Mouse (Mus musculus): ENCODE measurements around the gene Hist3h2ba.

The Hist3h2ba gene

DNA sequence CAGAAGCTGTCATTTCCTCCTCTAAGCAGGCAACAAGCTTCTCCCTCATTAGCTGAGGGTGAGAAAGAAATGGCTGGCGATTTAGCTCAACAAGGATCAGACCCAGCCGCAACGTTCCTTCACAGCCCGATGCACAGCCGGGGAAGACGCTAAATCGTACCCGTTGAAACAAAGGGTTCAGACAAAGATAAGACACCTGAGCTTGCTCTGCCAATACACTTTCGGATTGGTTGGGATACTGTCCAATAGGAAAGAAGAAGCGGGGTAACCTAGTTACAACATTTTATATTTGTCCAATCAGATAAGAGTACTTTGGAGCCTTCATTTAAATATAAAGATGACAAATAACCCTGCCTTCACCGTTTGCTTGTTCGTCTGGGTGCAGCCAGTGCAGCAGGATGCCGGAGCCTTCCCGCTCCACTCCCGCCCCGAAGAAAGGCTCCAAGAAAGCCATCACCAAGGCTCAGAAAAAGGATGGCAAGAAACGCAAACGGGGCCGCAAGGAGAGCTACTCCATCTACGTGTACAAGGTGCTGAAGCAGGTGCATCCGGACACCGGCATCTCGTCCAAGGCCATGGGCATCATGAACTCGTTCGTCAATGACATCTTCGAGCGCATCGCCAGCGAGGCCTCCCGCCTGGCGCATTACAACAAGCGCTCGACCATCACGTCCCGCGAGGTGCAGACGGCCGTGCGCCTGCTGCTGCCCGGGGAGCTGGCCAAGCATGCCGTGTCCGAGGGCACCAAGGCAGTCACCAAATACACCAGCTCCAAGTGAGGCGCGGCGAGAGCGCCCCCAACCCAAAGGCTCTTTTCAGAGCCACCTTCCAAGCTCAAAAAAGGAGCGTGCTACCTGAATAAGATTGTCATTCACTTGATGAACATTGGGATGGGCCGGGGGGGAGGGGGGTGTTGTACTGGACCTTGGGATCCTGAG is at the start of gene Hist3h2ba:
Gene Hist3h2ba, plus strand, starts transcription at position 379 of the 938 bp plus-strand sequence.
- DNase-seq (ENCODE audit: low read depth, low spot score): peak; percentile 65

DNA sequence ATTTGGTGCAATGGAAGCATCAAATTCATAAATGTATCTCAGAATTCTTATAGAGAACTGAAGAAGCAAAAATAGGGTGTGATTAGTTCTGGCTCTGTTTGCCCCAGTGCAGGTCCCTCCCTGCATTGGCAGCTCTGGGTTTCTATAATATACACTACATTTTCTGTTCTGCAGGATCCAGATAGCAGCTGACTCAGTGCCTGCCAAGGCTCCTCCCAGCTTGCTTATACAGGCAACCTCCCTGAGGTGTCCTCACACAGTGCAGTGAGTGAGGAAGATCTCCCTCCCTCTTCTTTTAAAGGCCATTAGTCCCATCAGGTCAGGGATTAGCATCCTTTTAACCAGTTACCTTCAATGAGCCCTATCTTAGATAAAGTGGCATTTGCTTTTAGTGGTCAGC is 47.6 kb upstream of the Hist3h2ba start:
- no peak for DNase-seq (ENCODE audit: low read depth, low spot score)

DNA sequence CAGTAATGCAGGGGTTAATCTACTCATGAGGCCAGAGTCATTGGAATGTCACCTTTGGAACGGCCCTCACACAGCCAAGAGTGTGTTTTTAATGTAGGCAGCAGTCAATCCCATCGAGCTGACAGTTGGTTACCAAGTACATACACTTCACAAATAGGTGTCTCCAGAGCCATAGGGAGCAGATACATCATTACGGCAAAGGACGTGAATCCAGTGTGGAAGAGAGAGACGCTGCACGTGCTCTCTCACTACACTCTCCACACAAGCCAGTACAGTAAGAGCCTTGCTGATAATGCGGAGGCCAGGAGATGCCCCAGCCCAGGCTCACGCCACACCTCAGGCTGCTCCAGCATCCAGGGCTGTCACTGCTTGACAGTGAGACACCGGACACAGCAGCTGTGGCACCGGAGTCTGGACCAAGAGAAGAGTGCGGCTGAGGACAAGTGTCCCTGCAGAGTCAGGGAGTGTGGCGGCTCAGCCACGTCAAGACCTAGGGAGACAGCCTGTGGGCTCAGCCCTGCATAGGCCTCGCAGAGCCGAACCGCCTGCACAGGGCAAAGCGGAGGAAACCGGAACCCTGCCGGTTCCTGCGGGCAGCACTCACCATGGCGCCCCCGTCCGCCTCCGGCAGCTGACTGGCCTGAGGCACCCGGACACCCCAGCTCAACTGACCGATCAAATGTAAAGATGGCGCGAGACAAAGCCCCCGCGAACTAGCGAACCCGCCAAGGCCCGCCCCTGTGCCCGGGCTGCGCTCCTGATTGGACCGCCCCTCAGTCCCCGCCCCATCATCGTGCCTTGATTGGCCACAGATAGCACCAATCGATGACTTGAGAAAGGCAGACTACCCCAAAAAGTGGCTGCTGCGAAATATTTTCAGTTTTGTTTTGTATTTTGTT is 45.0 kb upstream of the Hist3h2ba start, which contains the start of gene Zfp39:
Gene Zfp39, minus strand, starts transcription at position 715 of the 899 bp plus-strand sequence.
- peak; percentile 90 for DNase-seq (ENCODE audit: low read depth, low spot score)

DNA sequence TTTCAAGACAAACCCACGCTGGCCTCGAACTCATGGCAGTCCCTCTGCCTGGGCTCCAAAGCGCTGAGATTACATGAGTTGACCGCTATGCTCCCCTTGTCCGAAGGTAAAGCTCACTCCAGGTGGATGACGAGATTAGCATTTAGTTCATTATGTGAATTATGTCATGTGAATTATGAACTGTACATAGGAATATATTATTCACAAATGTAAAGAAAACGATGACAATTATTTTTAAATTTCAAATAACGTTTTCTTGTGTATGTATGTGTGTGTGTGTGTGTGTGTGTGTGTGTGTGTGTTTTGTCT is 44.4 kb upstream of the Hist3h2ba start:
- DNase-seq (ENCODE audit: low read depth, low spot score): no peak

DNA sequence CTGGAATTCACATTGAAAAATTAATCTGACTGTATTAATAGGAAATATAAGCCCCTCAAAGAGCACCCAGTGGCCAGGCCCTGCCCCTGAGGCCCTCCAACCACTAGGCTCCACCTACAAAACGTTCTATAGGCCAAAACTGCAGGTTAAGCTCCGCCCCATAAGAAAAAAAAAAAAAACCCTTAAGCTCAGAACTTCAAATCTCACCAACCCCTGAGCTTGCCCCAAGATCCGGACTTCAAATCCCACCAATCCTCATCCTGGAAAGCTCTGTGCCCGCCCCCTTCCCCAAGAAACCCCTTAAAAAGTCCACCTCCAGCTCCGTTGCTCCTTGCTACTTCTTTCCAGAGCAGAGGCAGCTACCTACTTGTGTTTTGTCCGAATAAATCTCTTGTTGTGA is 43.9 kb upstream of the Hist3h2ba start:
- no peak for DNase-seq (ENCODE audit: low read depth, low spot score)

DNA sequence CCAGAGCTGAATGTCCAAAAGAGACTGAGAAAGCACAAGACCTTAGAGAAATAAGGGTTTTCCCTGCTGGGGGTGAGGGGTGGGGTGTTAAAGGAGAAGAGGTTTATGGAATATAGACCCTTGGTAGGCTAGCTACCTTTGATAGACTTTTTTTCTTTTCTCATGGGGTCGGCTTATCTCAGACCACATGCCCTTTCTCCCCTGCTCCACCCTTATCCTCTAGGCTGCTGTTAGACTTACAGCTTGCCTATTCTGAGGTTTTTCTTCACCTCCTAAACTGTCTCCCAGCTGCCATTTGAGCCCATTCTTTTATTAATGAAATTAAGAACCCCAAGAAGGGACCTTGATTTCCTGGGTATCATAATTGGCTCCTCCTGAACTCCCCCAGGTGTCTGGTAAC is 34.9 kb upstream of the Hist3h2ba start:
- DNase-seq (ENCODE audit: low read depth, low spot score): no peak

DNA sequence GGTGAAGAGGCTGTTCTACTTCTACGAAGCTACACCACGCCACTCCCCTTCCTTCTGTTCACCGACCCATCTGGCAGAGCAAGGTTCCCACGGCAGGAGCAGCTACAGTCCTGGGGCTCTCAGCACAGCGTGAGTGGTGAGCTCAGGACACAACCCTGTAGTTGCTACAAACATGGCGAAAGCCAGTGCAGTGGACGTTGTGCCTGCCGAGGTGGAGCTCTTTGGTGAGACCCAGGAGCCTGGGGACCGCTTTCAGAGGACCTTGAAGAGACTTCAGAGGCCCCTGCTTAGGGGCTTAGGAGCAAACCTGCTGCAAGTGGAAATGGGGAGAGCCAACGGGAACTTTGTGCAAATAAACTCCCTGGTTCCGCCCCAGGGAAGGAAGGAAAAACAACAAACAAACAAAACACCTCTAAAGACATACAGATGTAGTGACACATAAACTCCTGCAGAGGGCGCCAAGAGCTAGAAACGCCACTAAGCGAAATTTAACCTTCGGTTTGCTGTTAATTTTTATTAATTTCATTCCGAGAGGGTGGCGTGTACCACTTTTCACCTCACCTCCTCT is 34.2 kb upstream of the Hist3h2ba start:
- DNase-seq (ENCODE audit: low read depth, low spot score): no peak

DNA sequence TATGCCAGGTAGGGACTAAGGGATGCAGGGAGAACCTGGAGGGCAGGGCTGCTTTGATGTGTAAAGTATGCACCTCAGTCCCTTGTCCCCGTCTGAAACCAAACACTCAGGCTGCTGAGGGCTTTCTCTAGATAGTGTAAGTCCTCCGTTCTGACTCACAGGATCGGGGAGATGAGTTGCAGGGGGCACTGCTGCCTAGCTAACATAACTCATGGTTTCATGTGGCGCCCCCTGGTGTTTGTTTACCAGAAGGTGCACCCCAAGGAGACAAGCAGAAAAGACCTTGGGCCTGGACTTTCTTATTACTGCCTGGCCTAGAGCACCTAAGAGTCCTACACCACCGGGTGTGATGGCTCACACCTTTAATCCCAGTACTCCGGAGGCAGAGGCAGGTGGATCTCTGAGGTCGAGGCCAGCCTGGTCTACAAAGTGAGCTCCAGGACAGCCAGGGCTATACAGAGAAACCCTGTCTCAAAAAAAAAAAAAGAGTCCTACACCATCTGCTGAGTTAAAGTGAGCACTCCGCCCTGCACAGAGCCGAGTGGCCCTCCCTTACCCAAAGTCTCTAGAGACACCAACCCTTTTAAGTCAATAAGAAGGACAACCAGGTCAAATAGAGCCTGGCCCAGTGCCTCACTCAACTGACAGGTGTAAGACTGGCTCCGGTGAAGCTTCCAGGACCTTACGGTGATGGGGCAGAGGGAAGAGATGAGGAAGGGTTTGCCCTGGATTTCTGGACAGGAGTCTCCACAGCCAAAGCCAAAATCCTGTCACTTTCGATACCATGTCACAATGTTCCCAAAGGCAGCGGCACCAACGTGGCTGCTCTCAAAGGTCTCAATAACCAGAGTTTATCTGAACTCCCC is 31.6 kb upstream of the Hist3h2ba start:
- DNase-seq (ENCODE audit: low read depth, low spot score): no peak

DNA sequence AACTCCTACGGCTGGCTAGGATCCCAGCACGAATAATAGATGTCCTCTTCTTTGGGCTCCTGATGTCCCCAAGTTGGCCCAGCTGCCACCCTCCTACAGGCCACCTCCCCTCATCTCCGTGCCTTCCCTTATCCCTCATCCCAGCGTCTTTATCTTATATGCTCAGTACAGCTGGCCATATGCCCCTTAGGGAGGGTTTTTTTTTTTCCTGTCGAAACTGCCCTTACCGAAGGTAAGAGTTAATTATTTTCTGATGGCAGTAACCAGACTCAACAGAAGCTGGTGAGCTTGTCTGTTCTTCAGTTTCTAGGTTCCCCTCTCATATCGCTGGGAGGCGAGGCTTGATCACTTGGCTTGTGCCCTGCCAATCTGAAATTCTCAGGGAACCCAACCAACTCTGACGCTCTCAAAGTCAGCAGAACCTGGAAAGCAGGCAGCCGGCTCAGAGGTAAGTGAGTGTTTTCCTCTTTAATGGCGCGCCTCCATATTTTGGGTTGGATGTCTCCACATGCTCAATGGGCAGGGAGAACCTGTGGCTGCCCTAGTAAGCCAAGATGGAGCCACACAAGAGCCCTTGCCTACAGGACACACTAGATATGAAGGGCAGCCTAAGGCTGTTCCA is 30.9 kb upstream of the Hist3h2ba start, which contains the start of gene Btnl10:
Gene Btnl10, plus strand, starts transcription at position 164 of the 622 bp plus-strand sequence.
- no peak for DNase-seq (ENCODE audit: low read depth, low spot score)

DNA sequence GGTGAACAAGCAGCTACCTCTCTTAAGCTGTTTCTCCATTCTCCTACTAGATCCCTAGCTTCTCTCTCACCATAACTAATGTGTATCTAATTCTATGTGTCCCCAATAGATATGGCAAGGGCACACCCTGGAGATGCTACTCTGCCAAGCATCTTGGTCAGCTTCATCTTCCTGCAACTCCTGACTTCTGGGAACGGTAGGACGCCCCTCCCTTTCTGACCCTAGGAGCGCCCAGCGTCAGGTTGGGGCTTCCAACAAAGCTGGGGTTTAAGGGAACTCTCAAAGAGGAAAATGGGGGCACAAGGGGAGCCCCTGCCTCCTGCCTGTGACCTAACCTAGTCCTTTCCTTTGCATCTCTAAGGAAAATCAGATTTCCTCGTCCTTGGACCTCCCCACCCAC is 30.0 kb upstream of the Hist3h2ba start:
- no peak for DNase-seq (ENCODE audit: low read depth, low spot score)

DNA sequence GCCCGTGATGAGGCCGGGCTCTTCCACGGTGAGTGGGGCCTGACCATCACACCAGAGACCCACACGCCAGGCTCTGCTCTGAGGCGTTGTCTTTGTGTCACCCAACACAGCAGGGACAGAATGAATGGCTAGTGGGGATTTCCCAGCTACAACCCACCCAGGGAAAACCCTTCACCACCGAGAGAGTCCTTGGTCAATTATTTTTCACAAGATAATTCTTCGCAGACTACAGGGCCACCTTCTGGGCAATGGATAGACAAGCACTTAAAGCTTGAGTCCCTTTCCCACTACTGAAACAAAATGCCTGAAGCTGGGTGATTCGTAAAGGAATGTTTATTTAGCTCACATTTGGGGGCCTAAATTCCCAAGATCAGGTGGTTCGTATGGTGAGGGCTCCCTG is 26.3 kb upstream of the Hist3h2ba start:
- no peak for DNase-seq (ENCODE audit: low read depth, low spot score)

DNA sequence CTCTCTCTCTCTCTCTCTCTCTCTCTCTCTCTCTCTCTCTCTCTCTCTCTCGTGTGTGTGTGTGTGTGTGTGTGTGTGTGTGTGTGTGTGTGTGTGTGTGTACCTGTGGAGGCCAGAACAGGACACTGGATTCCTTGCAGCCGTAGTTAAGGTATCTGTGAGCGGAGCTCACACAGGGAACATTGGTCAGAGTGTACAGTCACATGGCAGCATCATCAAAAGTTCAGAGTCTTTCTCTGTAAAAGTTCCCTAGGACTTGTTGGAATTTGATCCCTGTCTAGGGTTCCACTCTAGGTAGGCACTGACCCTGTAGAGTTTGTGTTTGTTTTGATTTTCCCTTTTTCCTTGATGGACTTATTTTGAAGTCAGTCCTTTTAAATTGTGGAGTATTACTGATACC is 22.1 kb upstream of the Hist3h2ba start:
- no peak for DNase-seq (ENCODE audit: low read depth, low spot score)

DNA sequence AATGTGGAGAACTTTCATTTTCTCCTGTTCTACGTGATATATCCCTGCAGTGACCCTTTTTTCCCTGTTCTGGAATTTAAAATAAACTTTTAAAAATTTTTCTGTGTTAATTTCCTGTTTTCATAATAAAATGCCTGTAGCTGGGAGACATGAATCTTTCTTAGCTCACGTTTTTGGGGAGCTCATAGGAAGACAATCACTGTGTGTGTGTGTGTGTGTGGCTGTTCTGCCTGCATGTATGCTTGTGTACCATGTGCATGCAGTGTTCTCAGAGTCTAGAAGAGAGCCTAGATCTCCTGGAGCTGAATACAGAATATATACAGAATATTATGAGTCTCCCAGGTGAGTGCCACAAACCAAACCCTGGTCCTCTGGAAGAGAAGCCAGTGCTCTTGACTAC is 21.7 kb upstream of the Hist3h2ba start:
- DNase-seq (ENCODE audit: low read depth, low spot score): no peak

DNA sequence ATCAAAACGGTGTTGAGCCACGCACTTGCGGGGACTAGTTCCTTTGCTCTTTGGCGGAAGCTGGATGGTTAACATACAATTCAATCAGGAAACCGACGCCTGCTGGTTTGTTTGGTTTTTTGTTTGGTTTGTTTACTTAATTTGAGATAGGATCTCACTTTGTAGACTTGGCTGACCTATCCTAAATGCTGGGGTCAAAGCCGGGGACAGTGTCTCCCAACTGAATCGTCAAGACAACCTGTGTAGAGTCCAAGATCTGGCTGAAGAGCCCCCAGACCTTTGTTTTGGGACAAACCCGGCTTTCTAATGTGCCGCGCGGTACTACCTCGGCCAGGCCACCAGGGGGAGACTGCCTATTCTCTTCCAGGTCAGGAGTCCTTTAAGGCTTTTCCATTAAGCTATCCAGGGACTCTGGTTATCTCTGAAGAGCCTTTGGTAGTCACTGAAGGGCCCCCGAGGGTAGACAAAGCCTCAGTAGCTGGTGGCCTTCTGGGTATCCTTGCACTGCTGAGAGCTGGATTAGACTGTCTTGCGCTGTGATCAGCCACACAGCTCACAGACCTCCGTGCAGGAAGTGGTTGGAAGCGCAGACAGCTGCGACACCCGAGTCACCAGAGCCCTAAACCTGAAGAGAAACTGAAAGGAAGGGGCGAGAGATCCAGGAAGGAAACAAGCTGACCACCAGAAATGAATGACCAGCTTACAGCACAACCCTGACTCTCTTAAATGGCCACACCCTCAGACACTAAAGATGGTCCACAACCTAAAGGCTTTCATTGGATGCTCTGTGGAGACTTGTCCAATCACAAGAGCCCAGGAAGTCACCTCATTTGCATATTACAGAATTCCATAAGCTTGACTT is 20.7 kb upstream of the Hist3h2ba start:
- DNase-seq (ENCODE audit: low read depth, low spot score): no peak

DNA sequence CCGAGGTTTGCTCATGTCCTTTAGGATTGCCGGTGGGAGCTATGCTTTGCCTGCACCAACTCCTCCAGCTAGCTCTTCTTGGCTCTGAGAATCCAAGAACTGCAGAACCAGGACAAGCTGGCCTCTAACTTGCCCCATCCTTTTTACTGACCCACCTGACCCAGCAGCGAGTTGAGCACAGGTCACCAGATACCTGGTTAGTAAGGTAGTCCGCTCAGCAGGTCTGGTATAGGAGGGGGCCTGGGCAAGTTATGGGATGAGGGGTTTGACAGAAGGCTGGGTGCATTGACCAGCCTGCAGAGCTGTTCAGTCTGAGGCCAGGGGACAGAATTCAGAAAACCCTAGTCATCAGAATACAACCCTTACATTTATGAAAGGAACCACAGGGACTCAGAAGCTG is 19.7 kb upstream of the Hist3h2ba start:
- DNase-seq (ENCODE audit: low read depth, low spot score): no peak

DNA sequence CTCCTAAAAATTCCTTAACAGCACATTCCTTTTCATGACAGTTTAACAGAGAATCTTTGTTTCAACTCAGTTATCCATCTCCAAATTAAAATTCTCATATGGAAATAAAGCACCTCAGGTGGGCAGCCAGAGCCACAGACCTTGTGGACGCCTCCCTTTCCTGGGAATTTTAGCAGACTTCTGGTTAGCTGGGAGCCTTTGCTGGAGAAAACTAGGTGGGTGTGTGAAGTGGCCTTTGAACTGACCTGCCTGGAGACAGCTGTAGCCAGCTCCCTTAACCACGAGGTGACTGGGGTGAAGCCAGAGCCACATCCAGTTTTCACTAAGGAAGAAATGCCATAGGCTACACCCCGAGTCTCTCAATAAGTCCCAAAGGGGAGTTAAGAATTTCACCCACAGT is 19.1 kb upstream of the Hist3h2ba start:
- DNase-seq (ENCODE audit: low read depth, low spot score): no peak

DNA sequence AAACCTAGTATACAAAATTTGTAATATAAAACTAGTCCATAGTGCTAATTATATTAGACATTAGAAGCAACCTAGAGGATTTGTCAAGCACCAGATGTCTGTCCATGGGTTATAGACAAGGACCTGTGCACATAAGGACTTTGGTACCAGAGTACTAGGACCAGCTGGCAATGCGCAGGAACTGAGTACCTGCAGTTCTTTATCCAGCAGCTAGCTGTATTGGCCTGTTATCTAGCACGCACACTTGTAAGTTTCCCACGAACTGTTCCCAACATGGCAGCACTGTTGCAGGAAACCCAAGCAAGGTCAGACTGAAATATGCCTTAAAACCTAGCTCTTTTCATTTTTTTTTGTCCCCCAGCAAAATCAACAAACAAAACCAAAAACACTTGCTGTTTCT is 18.5 kb upstream of the Hist3h2ba start:
- DNase-seq (ENCODE audit: low read depth, low spot score): no peak

DNA sequence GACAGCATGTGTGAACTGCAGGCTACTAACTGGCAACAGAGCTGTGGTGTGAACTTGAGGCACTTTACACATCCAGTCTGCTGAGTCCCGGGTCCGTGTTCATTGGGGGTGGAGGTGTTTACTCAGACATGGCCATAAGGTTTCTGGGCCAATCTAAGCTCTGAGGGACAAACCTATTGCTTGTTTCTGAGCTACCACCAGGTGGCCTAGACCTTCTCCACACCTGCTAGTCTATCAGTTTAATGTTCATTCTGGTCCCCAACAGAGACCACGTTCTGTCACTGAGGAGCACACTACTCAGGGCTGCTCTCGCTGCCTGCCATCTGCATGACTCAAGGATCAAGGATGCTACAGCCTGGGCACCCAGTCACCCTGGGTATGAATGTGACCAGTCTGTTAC is 17.1 kb upstream of the Hist3h2ba start:
- no peak for DNase-seq (ENCODE audit: low read depth, low spot score)

DNA sequence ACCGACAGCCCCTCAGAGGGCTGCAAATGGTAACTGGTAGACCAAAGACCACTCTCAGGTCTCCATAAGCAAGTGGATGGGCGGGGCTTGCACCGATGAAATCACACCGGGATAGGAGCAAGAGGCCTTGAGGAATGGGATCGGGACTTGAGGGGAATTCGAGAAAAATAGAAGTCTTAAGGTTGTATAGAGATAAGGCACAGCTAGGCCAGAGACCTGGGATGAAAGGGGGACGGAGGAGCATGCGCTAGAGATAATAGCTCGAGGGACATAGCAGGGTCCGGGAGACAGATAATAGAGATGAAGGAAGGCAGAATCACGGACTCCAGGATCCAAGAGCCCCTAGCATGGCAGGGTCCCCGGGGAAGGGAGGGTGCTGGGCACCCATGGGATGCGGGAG is 10.8 kb upstream of the Hist3h2ba start:
- DNase-seq (ENCODE audit: low read depth, low spot score): no peak
